Mouse (Mus musculus) G1E (cell line): Measurements from ENCODE around the gene Hspb3.

Experiments
- CTCF ChIP-seq: IDR thresholded peaks from 2 replicates; pipeline ENCODE4 v1.5.1; 2012; ENCODE audit warnings: low read depth, low read length, inconsistent platforms, mixed read lengths
- GATA1 ChIP-seq: IDR thresholded peaks from 2 replicates; pipeline ENCODE4 v1.6.1; 2012; ENCODE audit warnings: borderline replicate concordance, low read length, inconsistent platforms, mixed read lengths

- no peak for TF ChIP-seq CTCF
- TF ChIP-seq GATA1 = no peak
Observed at GRCm38 (mm10) chr13:113686691-113687121, 23.2 kb upstream of the Hspb3 start.
